Mouse (Mus musculus) embryo, embryonic 10 days (tissue): ENCODE results near the gene Runx1.

Experiments
- DNase-seq: peaks from one replicate; pipeline ENCODE4 v3.0.0-alpha.2; 2015; ENCODE audit warnings: low spot score

Gene Runx1

GRCm38 (mm10) chr16:92699531-92700397 is 126.2 kb downstream of the Runx1 start:
- DNase-seq: peak; percentile 67

DNA sequence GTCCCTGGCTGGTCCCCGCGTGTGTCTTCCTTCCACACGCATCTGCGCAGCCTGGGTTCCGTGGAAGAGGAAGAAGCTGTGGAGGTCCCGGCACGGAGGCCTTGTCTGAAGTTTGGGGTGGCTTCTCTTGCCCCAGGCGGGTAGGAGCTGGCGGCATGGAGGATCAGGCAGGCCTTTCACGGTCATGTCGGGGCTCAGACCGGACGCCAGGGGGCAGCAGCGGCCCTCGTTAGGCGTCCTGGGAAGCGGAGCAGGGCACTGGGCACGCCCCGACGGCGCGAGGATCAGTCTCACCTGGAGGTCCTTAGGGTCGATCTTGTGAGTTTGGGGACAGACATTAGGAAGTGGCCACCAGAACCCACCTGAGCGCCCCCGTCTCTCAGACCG is 127.3 kb downstream of the Runx1 start:
- DNase-seq: peak; percentile 93

DNA sequence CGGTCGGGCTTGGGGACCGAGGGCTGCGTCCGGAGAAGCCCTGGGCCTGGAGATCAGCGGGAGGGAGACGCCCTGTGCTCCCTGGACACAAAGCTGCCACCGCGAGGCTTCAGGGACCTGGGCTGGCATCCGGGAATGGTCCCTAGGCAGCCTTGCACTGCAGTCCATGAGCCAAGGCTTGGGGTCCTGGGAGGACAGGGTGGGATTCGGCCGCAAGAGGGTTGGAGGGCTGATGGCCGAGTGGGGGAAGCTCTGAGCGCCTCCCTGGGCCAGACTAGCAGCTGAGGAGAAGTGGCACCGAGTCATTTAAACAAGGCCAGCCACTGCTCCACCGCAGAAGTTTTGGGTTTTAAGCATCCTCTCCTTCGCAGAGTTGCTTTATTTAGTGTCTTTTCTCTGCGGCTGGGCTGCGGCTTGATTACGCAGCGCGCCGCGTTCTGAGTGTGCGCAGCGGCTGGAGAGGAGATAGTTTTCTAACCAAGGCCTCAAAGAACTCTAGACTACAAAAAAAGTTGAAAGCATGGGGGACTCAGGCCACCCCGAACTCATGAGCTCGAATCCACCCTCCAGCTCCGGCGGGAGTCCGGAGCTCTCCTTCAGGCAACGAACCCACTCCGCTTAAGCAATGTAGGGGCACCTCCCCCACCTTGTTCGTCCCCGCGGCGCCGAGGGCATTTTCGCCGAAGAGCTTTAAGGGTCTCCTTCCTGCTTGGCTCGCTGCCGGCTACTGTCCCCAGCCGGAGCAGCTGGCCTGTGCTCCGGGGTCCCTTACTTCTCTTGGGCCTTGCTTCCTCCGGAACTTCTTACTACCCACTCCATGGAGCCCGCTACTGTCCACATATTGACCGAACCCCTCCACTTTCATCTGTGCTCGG is 128.0 kb downstream of the Runx1 start:
- peak; percentile 62 for DNase-seq

DNA sequence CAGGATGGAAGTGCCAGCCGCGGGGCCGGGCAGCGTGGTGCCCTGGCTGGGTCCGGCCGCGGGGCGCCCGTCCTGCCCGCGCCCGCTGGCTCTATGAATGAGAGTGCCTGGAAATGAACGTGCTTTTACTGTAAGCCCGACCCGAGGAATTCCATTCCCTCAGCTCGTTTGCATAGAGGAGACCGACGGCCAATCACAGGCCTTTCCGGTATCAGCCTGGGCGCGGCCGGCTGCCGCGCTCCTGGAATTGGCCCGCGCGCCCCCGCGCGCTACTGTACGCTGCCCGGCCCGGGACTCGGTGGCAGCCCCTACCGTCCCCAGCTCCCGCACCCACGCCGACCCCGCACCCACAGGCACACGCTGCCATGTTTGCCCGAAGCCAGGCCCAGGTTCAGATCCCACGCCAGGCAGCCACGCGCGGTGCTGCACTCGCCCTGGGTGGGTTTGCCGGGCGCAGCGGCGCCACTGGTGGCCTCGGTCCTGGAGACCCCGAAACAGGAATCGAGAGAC is 128.7 kb downstream of the Runx1 start:
- peak; percentile 89 for DNase-seq

GRCm38 (mm10) chr16:92696411-92697015 is 129.4 kb downstream of the Runx1 start:
- DNase-seq: peak; percentile 61

- DNase-seq: no peak
These were observed 130.0 kb downstream of the Runx1 start for GRCm38 (mm10) chr16:92695981-92696380.

GRCm38 (mm10) chr16:92695200-92695921 is 130.6 kb downstream of the Runx1 start:
- peak; percentile 57 for DNase-seq

- no peak for DNase-seq
These were observed 131.3 kb downstream of the Runx1 start for GRCm38 (mm10) chr16:92694496-92695106.

- no peak for DNase-seq
These were observed 135.2 kb downstream of the Runx1 start for GRCm38 (mm10) chr16:92690759-92691158.

- DNase-seq: no peak
These were observed 137.0 kb downstream of the Runx1 start for GRCm38 (mm10) chr16:92688941-92689340.

DNA sequence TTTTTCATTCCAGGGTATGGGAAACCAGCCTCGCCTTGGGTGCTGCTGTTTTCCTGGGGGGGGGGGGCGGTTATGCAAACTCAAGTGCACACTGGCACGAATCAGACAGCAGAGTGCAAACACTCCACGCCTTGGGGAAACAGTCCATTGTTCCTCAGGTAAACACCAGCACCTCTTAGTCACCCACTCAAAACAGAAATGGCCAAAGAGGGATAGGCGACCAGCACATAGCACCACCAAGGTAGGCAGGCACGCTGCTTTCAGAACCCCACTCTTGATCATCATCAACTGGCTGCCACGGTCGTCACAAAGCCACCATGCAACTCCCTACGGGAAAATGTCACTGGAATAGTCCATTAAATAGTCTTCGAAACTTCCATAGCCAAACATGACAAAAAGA is 139.0 kb downstream of the Runx1 start:
- DNase-seq: no peak

DNA sequence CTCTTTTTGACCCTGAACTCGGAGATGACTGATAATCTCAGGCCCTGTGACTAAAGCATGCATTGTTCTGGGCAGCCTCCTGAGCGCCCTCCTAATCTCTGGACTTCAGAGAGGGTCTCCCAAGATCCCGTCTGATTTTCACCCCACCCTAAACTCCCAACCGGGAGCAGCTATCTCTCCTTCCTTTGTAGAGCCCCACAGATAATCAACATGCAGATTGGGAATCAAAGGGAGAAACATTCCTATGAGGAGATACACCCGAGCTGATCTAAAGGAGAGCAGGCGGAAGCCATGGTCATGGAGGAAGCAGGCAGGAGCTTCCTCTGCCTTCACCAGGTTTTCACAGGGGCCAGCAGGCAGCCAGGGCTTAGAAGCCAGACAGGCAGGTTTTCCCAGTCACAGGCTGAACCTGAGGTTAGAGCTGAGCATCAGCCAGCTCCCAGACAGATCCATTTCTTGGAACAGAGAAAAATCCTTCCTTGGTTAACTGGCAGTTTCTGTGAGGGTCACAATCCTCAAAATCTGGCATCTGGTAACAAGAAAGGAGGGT is 140.1 kb downstream of the Runx1 start:
- DNase-seq: no peak

DNA sequence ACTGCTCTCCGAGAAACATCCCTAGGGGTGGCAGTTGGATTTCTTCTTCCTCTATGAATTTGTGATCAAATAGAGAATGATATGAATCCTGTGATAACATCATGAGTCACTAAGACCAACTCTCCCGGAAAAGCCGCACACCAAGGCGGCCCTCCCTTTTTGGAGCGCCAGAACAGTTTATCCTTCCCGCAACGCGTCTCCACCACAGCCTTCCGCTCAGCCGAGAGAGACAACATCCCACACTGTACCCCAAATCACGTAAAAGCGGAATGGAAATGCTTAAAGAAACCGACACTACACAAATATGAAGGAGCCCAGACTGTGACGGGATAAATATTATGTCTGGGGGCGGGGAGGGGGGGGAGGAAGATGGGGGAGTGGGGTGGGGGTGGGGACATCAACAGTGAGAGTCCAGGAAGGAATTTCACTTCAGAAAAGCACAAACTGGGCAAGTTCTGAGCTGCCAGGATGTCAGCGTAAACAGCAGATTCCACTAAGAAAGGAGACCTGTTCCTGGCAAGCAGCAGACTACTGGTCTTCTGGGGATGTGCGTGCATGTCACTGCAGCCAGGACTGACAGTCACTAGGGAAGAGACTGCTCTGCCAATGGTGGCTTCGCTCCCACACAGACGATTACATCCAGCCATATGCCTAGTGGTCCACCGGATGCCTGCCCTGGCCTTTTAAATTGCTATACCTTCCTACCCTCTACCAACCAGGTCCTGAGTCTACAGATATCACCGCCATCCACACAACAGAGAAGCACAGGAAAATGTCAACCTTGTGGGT is 141.3 kb downstream of the Runx1 start:
- no peak for DNase-seq

DNA sequence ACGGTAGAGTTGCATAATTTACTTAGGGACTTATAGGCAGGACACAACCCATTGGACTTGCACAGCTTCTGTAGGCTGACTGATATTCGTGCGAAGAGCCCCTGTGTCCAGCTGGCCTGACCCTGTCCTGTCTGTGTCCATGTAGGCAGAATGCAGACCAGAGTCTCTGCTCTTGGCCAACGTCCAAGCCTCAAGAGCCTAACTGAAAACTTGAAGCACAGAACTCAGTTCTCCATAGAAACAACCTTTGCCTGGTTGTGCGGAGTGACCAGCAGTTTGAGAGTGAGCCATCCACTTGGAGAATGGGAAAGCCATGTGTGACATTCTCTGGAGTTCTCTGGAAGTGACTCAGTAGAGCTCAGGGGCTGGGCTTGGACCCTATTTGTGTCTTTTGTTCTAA is 149.3 kb downstream of the Runx1 start:
- no peak for DNase-seq

DNA sequence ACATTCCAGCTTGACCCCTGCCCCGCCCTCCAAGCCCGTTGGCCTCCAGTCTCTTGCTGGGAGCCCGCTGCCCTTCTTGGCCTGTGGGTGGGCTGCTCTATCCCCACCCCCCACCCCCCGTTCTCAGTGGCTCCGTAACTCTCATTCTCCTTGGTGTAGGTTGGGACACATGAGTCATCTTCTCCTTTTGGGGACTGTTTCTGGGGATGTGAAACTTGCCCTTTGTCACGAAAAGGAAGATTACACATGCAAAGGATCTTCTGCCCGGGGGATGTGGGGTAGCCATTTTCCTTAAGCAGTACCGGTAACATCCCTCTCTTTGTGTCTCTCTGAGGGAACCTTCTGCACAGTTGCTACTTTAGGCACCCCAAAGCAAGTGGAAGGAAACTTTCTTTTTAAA is 150.3 kb downstream of the Runx1 start:
- no peak for DNase-seq

- DNase-seq: no peak
These were observed 151.0 kb downstream of the Runx1 start for GRCm38 (mm10) chr16:92674916-92675450.

DNA sequence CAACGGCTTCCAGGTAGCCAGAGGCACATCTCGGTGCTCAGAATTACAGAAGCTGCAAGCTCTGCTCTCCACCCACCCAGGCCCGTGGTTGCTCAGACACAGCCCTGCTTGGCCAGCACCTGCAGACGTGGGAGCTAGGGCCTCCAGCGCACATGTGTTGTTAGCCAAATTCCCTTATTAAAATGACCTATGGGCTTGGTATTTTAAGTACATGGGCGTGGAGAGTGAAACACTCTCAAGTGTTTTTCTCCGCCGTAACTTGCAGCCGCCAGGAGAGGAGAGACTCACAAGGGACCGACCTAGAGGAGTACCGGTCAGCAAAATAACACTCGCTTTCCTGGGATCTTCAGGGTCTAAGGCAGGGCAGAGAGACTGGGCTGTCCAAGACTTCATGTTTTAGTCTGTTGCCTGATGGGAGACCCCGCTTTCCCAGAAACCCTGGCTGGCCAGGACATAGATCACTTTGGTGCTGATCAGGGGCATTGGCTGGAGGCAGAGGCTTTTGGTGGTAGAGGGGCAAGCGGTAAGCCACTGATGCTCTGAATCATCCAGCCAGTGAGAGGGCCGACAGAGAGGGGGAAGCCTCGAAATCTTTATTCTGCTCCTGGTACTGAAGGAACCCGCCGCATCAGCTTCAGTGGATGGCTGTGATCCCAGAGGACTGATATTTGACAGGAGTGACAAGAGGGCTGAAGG is 151.7 kb downstream of the Runx1 start:
- no peak for DNase-seq

DNA sequence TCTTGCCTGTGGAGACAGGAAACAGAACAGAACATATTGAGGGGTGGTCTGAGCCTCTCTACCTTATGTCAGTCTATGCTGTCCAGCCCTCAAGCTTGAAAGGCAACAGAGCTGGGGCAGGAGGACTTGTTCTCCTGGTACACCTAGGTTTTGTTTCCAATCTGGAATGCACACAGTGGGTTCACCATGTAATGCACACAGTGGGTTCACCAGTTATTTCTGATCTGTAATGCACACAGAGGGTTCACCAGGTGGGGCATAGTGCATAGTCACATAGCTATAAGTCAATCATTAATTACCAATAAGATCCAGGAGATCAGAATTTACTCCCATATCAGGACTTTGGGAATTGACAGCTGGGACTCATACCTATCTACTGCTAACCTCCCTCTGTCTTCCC is 157.1 kb downstream of the Runx1 start:
- no peak for DNase-seq

DNA sequence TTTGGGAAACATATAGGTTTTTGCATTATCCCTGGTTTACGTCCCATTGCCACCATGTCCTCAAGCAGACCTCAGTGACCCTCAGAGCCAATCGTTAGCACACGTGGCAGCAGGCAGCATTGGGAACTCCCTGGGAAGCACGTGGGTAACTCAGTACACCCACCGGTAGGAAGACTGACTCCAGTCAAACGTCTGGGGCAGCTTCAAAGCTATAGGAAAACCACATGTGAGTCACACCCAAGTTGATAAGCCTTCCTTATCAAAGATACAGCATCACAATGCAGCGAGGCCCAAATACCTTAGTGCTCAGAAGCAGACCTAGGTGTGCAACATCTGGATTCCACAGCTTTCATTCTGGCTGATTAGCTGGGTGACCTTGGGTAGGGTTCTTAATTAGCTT is 164.2 kb downstream of the Runx1 start:
- DNase-seq: no peak
